Mouse (Mus musculus): ENCODE data around the gene Slc1a4.

- TF ChIP-seq CTCF (IDR thresholded peaks at IDR 0.05; ENCODE audit: insufficient read depth, low read length) (no peak), POLR2A (IDR thresholded peaks at IDR 0.05; ENCODE audit: borderline replicate concordance, extremely low read depth, low read depth, low read length) (no peak)
These were observed 28.8 kb upstream of the Slc1a4 start for GRCm38 (mm10) chr11:20361354-20361753.
